1 mouse cellular context compared by ENCODE assay signal in genomic region chr11:60931282-60931868, GRCm38 (mm10).
TF ChIP-seq lines count a peak whose summit lies in the region.

No protein-coding gene starts in this region.

TF ChIP-seq in MEL, 35 proteins besides CTCF, POLR2A, EP300 and RAD21 (continued from another document):
- TF ChIP-seq GATA1 (IDR thresholded peaks at IDR 0.05; ENCODE audit: low read depth, low read length) = no peak
- no peak for TF ChIP-seq ZC3H11A (IDR thresholded peaks at IDR 0.05; ENCODE audit: low read depth, low read length)
- TF ChIP-seq UBTF (IDR thresholded peaks at IDR 0.05; ENCODE audit: borderline replicate concordance, insufficient read depth, low read depth, low read length) = no peak
- peak; percentile 95 for TF ChIP-seq MXI1 (IDR thresholded peaks at IDR 0.05; ENCODE audit: low read depth, low read length)
- TF ChIP-seq MYC (IDR thresholded peaks at IDR 0.05; ENCODE audit: low read depth, low read length) = peak; percentile 75; the same call in 1 of the 2 replicates
- TF ChIP-seq BHLHE40 (IDR thresholded peaks at IDR 0.05; ENCODE audit: borderline replicate concordance, low read depth, low read length) = no peak
- TF ChIP-seq MYB (IDR thresholded peaks at IDR 0.05; ENCODE audit: low read depth, low read length) = no peak
- no peak for TF ChIP-seq SMC3 (IDR thresholded peaks at IDR 0.05; ENCODE audit: low read depth, low read length)
- no peak for TF ChIP-seq USF2 (IDR thresholded peaks at IDR 0.05; ENCODE audit: borderline replicate concordance in 1 of 2, insufficient read depth in 1 of 2, low read depth in 1 of 2, low read length in 2 of 2)
- 0 out of 2 replicates have a peak, but pooled peaks have one; percentile 35 for TF ChIP-seq ELF1 (IDR thresholded peaks at IDR 0.05; ENCODE audit: low read depth, low read length)
- TF ChIP-seq MAX (IDR thresholded peaks at IDR 0.05; ENCODE audit: low read length) = no peak; the same call in none of the 2 replicates
- TF ChIP-seq MEF2A (IDR thresholded peaks at IDR 0.05; ENCODE audit: extremely low read depth, insufficient replicate concordance, low read depth, low read length, poor library complexity, severe bottlenecking) = no peak
